Mouse (Mus musculus) lung, adult 2 months (tissue): ENCODE data around the gene Zbtb16.

Experiments used
- CTCF ChIP-seq: fragments of 200-500 bp; IDR thresholded peaks from 2 replicates; pipeline ENCODE4 v1.5.1; 2011; ENCODE audit warnings: mild to moderate bottlenecking, low read length, control low read depth; ENCODE audit not compliant: insufficient read depth
- POLR2A ChIP-seq: fragments of 200-500 bp; IDR thresholded peaks from 2 replicates; pipeline ENCODE4 v1.6.1; 2011; ENCODE audit warnings: low read depth, mild to moderate bottlenecking, control low read depth, low read length, borderline replicate concordance; ENCODE audit errors: extremely low read depth

DNA sequence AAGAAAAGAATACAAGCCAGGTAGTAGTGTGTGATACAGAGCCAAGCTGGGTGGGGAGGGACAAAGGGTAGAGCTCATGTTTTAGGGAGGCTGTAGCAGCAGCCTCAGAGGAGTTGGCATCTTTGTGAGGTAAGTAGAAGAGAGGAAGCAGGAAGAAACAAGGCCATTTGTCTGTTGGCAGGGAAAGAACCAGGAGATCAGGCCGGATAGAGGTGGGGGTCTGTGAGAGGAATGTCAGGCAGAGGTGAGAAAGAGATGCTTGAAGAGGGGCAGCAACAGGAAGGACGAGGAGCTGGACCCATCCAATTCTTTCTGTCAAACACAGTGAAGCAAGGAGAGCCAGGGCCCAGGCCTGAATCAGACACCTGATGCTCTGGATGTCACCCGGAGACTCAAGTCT lies 114.8 kb downstream of the Zbtb16 start:
- TF ChIP-seq CTCF (no peak), POLR2A (no peak)
